Mouse (Mus musculus) cerebellum, adult 11-12 months (tissue): ENCODE measurements around the gene Mrpl28.
"Not testable (repeated sequence)": the region's sequence is repeated elsewhere in the genome, so short reads cannot be mapped to it uniquely, and the experiment has no call there.

Experiments
- DNase-seq: peaks from one replicate; pipeline ENCODE4 v3.0.0; 2022

Mrpl28 gene

GRCm38 (mm10) chr17:26123267-26123684, at the start of gene Mrpl28:
Gene Mrpl28, plus strand, starts transcription at chr17:26123500.
- DNase-seq, result peak; percentile 93

DNA sequence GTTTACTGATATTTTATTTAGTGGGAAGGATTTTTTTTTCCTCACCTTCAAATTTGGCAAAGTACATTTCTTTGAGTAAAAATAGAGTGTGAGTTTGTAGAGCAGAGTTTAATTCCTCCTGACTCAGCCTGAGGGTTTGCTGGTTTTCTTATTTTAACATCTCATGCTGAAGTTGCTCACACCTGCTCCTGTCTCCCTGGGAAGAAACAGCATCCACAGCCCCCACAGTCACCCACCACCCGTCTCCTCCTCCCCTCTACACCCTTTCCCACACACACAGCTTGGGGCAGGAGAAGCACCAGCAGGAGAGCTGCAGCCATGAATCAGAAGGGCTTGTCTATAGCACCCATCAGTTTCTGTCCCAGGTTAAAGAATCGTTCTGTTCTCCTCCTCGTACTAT, 48.1 kb upstream of the Mrpl28 start:
- DNase-seq, result no peak

DNA sequence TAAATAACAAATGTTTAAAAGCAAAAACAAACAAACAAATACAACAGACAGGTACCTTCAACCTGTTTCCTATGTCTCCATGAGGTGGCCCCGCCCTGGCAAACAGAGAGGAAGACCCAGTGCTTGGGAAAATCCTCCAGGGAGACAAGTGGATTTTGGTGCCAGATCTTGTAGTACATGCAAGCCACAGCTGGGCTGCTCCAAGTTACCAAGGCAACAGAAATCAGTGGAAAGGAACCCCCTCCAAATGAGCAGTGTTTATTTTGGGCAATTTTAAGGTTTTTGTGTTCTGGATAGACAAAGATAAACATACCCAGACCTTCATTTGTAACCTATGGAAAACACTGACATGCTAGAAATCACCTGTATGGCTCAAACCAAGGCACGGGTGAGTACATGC, 44.4 kb upstream of the Mrpl28 start:
- no peak for DNase-seq

GRCm38 (mm10) chr17:26080867-26081266, 42.4 kb upstream of the Mrpl28 start:
- no peak for DNase-seq

DNA sequence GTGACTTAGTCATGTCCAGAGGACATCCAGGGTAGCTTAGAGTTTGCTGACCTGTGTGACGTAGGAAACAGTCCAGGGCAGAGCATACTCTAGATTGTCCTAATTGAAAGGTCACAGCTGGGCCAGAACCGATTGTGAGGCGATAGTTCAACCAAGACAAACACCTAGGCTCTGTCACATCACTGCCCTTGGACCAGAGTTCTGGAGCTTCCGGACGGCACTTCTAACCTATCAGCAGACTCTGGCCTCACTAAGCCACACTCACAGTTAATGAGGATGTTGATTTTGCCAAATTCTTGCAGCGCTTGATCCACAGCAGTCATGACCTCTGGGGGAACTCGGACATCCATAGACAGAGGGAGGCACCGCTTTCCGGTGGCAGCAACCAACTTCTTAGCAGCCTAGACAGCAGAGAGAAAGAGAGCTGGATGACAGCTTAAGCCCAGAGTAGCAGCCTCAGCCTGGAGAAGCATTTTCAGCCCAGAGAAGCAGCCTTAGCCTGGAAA, 36.2 kb upstream of the Mrpl28 start:
- DNase-seq, result no peak

GRCm38 (mm10) chr17:26089905-26090632, 33.2 kb upstream of the Mrpl28 start, which contains the start of gene Decr2:
Gene Decr2, minus strand, starts transcription at chr17:26090337.
- DNase-seq, result peak; percentile 86

- no peak for DNase-seq
Observed at GRCm38 (mm10) chr17:26094531-26095110, 28.7 kb upstream of the Mrpl28 start.

DNA sequence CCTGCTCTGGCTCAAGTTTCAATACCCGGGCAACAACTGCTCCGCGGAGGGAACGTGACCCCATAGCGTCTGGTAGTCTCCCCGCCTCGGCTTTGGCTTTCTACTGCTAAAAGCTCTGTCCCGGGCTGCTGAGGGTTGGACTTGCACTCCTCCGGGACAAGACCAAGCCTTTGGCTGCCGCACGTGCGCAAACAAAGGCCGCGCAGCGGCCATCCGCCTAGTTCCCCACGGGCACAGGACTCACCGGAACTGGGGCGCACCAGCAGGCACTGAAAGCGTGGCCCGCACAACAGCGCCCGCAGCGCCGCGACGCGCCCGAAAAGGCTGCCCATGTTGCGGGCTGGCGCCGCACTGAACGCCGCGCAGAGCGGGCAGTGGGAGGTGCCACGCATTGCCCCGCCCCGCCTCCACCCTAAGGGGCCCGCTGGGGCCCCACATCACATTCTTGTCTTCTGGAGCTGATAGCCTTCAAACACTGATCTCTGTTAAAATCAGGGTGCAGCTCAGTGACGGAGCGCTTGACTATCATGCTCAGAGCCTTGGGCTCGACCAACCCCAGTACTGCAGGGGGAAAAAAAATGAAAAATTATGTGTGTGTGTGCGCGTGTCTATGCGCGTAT, 28.1 kb upstream of the Mrpl28 start, which contains the start of gene Nme4:
Nme4 (minus strand) TSS at position 482 of the 620 bp plus-strand sequence.
- peak; percentile 72 for DNase-seq

GRCm38 (mm10) chr17:26098461-26098860, 24.8 kb upstream of the Mrpl28 start:
- no peak for DNase-seq

DNA sequence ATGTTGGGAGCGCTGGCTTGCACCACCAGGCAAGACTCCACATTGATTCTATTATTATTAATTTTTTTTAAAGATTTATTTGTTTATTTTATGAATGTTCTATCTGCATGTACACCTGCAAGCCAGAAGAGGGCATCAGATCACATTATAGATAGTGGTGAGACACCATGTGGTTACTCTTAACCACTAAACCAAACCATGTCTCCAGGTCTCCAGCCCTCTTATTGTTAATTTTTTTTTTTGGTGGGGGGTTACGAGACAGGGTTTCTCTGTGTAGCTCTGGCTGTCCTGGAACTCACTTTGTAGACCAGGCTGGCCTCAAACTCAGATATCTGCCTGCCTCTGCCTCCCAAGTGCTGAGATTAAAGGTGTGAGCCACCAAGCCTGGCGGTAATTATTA, 24.0 kb upstream of the Mrpl28 start:
- DNase-seq, result not testable (repeated sequence)

GRCm38 (mm10) chr17:26100166-26100565, 23.1 kb upstream of the Mrpl28 start:
- no peak for DNase-seq

DNA sequence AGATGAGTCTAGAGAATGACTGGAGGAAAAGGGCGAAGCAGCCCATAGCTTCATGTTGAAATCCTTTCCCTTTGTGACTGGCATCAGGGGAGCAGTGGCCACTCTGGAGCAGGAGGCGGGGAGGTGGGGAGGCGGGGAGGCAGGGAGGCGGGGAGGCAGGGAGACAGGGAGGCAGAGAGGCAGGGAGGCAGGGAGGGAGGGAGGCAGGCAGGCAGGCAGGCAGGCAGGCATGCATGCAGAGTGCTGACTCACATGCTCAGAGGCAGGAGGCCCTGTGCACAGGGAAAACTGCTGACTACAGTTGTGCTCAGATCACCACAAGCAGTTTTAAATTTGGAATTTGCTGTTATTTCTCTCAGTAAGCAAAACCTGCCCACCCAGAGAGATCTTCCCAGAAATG, 21.8 kb upstream of the Mrpl28 start:
- DNase-seq, result no peak

GRCm38 (mm10) chr17:26105619-26106018, 17.7 kb upstream of the Mrpl28 start:
- DNase-seq, result no peak

- no peak for DNase-seq
Observed at GRCm38 (mm10) chr17:26110156-26110555, 13.1 kb upstream of the Mrpl28 start.

GRCm38 (mm10) chr17:26111024-26111423, 12.3 kb upstream of the Mrpl28 start:
- DNase-seq, result no peak

DNA sequence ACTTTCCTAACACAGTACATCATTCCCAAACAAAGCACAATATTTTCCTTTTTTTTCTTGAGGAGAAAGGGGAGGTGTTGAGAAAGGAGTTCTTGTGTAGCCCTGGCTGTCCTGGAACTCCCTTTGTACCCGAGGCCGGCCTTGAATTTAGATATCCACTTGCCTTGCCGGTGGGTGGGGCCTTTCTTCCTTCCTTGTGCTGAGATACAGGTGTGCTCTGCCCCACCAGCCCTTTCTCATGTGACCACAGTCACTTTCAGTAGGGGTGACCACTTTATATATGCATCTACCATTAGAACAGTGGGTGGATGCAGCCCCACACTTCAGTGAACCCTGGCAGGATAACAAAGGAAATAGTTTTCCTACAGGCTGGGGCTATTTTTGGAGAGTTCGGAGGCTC, 11.6 kb upstream of the Mrpl28 start:
- peak; percentile 38 for DNase-seq

DNA sequence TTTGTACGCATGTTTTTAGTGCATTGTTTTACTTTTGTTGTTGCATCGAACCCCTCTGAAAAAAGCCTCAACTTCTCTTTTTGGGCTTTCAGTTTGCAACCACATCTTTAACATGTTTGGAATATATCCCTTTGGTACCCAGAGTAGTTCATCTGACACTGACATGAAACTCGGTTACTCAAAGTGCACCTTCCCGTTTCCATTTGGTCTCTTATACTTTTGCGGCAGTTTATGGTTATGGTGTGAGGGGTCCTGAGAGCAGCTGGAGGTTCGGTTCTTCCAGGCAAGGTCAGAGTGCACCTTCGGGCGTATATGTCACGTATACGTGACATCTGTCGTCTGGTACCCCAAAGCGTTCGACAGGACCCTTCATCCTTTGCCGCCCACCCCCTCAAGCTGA, 10.5 kb upstream of the Mrpl28 start:
- DNase-seq, result no peak

GRCm38 (mm10) chr17:26113181-26113948, 9.9 kb upstream of the Mrpl28 start, which contains the start of gene Tmem8:
Gene Tmem8, plus strand, starts transcription at chr17:26113299.
- peak; percentile 86 for DNase-seq

- no peak for DNase-seq
Observed at GRCm38 (mm10) chr17:26114061-26114460, 9.2 kb upstream of the Mrpl28 start.

- DNase-seq, result peak; percentile 12
Observed at GRCm38 (mm10) chr17:26114461-26114860, 8.8 kb upstream of the Mrpl28 start.

- no peak for DNase-seq
Observed at GRCm38 (mm10) chr17:26115205-26115898, 7.9 kb upstream of the Mrpl28 start.

- DNase-seq, result no peak
Observed at GRCm38 (mm10) chr17:26115956-26116487, 7.3 kb upstream of the Mrpl28 start.
